Mouse (Mus musculus): Measurements from ENCODE around the gene Rer1. TPM values are rescaled to one million over a fixed set of nuclear protein-coding genes. Genes with fewer than 3 reads are reported as not detected.

The Rer1 gene
- polyA plus RNA-seq, 1 experiment, result 101 TPM

DNA sequence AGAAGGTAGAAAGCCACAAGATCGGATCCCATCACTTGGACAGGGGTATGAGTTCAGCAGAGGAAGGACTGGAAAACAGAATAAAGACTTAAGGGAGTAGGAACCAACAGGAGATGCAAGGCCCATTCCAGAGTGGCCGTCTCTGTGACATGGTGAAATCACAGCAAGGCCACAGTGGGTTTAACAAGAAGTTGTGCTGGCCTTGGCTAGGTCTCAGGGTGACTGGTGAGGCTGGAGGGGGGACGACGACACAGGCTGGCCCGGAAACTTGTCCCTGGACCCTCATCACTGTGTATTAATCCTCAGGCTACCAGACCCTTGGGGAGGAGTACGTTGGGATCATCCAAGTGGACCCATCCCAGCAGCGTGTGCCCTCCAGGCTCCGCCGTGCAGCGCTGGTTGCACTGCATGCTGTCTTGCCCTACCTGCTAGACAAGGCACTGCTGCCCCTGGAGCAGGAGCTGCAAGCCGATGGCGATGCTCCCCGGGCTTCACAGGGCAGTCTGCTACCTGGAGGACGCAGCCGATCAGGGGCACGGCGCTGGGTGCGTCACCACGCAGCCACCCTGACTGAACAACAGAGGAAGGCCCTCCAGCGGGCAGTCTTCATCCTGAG lies 17.7 kb downstream of the Rer1 start:
- no peak for TF ChIP-seq GATA1 (IDR thresholded peaks at IDR 0.05; ENCODE audit: low read length)

DNA sequence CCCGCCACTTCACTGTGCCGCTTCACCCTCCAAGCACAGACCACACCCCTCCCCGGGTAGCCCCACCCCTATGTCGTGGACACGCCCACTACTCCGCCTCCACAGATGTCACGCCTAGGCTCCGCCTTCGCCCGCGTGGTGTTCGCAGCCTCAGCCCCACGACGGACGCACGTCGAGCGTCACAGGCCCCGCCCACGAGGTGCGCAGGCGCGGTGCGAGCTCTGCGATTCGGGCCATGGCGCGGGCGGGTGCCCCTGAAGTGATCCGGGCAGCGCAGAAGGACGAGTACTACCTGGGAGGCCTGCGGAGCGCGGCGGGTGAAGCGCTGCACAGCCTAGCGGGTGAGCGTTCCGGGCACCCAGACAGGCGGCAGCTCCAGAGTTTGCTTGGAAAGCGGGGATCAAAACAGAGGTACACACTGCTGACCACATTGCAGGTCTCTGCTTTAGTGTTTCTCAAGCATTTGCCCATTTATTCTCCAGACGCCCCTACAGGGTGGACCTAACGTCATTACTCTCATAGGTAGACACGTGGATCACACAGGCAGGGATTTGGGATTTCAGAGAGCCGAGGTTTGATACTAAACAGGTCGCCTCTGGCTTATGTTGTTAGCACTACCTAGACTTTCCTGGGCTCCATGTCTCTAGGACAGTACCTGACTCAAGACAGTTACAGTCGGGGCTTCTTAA lies 19.2 kb downstream of the Rer1 start, which contains the start of gene Pex10:
Gene Pex10 (plus strand): TSS at position 183 of the 689 bp plus-strand sequence.
- no peak for TF ChIP-seq GATA1 (IDR thresholded peaks at IDR 0.05; ENCODE audit: low read length)

DNA sequence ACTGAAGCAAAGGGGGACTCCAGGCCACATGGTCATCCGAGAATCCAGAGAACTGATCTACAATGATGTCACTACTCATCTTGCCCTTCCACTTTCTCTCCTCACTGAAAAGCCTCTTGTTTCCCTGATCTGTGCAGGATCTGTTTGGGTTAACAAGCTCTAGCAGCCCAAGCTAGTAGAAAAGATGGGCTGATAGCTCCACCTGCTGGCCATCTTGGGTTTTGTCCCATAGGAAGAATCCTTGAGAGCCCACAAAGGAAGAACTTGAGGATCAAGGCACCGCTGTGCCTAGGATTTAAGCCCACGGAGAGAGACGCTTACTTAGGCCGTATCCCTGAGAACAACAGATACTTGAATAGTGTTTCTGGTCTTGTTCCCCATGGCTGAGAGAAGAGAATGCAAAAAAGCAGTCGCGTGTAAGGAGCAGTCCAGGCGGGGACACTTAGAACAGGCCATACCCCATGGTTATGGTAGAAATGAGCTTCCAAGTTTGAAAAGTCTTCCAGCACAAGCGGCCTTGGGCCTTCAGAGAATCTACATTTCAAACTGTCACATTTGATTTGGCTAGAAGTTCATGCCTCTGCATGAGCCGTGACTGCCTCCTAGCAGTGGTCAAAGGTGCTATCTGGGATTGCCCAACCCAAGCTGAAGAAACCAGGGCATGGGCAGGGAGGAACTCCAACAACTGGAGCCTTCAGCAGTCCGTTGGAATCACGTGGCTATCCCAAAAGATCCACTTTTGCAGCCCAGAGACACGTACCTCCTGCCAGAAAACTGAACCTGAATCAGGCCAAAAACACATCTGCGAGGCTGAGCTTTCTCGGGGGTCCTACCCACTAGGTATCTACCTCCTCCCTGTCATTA lies 20.0 kb downstream of the Rer1 start:
- no peak for TF ChIP-seq GATA1 (IDR thresholded peaks at IDR 0.05; ENCODE audit: low read length)

DNA sequence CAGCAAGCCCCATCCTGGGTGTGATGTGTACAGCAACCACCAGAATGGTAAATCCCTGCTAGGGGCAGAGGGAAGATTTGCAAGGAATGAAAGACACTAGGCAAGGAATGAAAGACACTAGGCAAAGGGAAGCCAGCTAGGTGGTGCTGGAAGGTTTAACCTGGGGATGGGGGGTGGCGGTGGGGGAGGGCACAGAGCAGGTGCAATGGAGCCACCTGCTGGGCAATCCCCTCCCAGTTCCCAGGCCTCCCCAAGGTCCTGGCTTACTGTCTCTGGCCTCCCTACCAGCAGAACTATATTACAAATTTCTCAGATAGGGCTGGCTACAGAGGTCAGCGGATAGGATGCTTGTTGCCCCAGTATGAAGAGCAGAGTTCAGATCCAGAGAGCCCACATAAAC lies 21.7 kb downstream of the Rer1 start:
- TF ChIP-seq GATA1 (IDR thresholded peaks at IDR 0.05; ENCODE audit: low read length), result no peak

DNA sequence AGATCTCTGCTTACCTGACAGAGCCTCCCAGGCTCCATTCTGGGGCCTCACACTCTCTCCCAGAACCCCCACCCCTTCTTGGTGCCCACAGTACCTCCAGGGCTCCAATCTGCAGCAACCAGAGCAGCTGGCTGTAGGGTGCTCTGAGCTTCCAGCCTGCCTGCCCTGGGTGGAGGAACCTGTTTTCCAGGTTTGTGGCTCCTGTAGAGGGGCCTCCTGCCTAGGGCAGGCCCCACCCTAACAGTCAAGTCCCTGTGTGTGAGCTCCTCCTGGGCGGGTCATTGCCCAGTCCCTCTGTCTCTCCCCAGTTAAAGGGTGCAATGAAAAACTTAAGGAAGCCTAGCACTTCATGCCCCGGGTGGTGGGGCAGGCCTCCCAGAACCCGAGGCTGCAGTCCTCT lies 22.3 kb downstream of the Rer1 start:
- TF ChIP-seq GATA1 (IDR thresholded peaks at IDR 0.05; ENCODE audit: low read length), result no peak

DNA sequence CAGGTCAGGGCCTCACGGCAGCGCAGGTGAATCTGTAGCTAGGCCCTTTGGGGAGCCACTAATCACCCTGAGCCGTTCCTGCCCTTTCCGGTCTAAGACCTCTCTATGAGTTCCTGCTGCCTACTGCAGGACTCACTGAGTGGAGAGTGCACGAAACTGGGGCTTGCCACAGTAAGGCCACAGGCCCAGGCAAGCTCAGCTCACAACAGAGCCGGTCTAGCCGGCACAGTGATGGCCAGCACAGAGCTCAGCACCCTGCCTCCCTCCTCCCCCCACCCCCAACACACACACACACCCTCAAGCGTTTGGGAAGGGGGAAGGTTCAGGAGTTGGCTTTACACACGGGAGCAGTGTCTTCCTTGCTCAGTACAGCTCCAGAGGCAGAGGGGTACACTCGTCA lies 27.9 kb downstream of the Rer1 start:
- no peak for TF ChIP-seq GATA1 (IDR thresholded peaks at IDR 0.05; ENCODE audit: low read length)

DNA sequence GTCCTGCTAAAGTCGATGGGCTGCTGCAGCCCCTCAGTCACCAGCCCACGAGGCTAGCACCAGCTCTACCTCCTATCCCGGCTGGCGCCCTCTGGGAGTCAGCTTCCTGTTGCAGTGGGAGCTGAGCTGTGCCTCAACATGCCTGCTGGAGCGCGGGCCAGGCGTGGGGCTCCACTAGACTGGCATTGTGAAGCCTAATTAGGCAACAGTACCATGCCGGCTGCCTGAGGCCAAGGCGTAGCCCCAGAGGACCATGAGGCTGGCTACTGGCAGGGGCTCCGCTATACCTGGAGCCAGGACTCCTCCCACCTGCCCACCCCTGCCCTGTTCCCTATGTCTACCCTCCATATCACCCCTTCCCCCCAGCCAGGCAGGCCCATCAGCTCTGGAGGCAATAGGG lies 29.5 kb downstream of the Rer1 start, which contains the start of gene Plch2:
Gene Plch2 (minus strand): TSS at position 61 of the 400 bp plus-strand sequence.
- no peak for TF ChIP-seq GATA1 (IDR thresholded peaks at IDR 0.05; ENCODE audit: low read length)

DNA sequence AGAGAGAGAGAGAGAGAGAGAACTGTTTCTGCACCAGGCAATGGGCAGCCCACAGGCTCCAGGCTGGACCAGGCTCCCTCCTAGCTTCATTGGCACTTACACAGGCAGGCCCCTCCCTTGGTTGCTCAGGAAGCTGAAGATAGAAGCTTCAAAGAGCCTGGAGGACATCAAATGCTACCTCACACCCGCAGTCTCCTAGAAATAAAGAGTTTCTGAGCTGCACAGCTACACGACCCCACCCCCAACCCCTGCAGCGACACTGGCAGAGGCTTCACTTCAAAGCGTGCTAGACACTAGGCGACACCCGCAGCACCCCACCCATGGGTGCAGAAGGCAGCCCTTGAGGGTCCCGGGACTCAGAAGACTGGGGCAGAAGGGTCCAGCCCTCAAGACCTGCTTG lies 36.1 kb downstream of the Rer1 start:
- no peak for TF ChIP-seq GATA1 (IDR thresholded peaks at IDR 0.05; ENCODE audit: low read length)

DNA sequence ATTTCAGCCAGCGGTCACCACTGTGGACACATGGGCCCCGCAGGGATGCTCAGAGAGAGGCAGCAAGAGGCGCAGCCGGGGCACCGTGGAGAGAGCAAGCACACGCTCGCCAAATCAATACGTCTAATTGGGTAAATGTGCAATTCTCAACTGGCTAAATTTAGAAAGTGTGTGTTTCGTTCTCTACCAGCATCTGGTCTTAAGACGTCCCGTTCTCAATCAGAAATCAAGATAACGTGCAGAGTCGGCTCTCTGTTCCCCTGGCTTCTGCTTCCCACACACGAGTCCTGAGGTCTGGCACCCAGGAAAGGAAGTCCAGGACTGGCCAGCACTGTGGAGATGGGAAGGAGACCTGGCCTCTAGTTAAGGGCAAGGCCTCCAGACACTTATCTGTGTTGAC lies 39.5 kb downstream of the Rer1 start:
- TF ChIP-seq GATA1 (IDR thresholded peaks at IDR 0.05; ENCODE audit: low read length), result no peak

DNA sequence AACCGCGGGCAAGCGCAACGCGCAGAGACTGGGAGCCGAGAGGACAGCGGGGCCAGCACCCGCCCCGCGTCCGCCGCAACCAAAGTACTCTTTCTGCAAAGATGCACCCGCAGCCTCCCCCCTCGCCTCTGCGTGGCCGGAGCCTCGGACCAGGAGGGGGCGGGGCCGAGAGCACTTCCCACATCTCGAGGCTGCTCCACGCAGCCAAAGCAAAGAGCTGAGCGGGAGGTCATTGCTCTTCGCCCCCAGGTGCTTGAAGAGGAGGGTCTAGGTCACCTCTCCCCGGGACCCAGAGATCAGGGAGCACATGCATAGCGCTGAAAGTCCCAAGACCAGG lies 42.9 kb downstream of the Rer1 start:
- no peak for TF ChIP-seq GATA1 (IDR thresholded peaks at IDR 0.05; ENCODE audit: low read length)

DNA sequence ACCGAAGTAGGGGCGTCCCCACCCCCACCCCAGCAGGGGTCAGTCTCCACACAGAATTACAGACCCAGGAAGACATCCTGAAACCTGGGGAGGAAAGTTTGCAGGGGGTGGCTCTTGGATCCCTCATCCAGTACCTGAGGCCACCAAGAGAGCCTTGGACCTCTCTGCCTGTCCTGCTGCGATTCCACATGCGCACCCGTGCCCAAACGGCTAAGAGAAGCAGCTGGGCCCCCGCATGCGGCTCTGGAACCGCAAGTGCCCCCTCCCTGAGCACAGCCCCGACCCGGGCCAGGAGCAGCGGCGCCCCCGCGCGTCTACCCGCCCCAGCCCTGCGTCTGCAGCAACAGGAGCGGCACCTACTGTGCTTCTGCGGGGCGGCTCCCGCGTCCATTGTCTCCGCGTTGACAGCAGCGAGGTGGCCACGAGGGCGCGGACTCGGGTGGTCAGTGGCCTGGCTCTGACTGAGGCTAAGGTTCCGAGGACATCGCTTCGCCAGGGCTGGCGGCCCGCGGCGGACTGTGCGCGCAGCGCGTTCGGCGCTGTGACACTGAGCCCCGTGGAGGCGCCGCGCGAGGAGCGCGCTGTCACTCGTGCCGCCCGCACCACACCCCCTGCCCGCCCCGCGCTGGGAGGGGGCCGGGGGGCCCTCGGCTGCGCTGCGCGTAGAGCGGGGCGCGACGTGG lies 43.4 kb downstream of the Rer1 start:
- TF ChIP-seq GATA1 (IDR thresholded peaks at IDR 0.05; ENCODE audit: low read length), result no peak

DNA sequence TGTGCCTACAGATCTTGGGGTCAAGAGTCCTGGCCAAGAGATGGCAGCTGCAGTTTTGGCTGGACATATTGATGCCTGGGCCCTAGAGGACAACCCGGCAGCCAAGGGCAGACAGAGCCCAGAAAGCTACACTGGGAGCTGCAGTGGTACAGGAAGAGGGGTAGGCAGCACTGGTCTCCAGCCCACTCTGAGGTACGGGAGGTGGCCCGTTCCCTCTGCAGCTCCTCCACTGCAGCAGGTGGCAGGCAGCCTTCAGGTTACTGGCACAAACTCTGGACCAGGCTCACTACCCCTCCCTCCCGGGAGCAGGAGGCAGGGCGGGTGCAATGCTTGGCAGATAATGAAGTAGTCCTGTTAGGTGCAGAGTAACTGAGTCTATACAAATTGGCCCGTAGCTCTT lies 45.5 kb downstream of the Rer1 start:
- TF ChIP-seq GATA1 (IDR thresholded peaks at IDR 0.05; ENCODE audit: low read length), result no peak

DNA sequence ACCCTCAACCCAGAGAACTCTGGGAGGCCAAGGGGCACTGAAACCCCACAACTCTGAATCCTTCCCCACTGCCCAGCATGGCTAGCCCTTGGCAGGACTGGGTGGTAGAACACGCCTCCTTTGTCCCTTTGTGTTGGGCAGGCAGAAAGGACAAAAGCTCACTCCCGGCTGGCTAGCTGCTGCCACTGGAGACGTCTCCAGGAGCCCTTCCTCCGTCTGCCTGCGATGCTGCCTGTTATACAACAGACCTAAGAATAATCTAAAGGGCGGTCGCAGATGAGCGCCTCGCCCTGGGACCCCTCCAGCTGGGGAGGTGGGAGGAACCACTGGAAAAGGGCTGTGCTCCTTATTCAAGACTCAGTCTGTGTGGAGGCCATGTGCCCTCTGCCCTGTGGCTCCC lies 46.0 kb downstream of the Rer1 start:
- TF ChIP-seq GATA1 (IDR thresholded peaks at IDR 0.05; ENCODE audit: low read length), result no peak

DNA sequence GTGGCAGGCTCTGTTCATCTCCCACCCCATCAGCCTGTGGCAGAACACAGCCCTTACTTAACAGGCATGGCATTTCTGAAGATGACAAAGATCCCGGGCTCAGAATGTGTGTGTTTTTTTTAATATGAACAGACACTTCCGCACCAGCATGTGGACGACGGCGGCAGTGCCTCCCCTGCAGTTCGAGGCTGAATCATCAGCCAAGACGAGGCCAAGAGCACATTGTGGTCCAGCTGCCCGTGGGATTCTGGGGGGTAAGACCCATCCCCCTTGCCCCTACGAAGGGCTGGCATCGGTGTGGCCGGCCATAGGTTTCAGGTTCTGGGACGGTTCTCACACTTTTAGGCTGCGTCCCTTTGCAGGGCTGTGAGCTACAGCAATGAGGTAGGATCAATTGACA lies 51.4 kb downstream of the Rer1 start:
- no peak for TF ChIP-seq GATA1 (IDR thresholded peaks at IDR 0.05; ENCODE audit: low read length)

DNA sequence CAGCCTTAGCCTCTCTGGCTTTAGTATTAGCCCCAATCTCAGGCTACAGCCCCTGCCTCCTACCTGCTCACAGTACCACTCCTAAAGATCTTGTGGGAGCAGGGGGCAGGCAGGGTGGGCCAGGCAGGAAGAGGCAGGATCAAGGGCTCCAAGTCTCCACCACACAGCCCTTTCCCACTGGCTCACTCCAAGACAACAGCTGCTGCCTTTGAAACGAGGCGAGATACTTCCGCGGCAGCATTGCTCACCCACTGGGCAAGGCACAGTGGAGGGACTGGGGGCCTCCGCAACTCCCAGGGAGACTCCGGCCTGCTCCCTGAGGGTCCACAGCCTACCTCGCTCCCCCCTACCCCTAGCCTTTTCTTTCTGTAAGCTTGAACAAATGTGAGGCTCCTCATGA lies 52.0 kb downstream of the Rer1 start:
- no peak for TF ChIP-seq GATA1 (IDR thresholded peaks at IDR 0.05; ENCODE audit: low read length)

DNA sequence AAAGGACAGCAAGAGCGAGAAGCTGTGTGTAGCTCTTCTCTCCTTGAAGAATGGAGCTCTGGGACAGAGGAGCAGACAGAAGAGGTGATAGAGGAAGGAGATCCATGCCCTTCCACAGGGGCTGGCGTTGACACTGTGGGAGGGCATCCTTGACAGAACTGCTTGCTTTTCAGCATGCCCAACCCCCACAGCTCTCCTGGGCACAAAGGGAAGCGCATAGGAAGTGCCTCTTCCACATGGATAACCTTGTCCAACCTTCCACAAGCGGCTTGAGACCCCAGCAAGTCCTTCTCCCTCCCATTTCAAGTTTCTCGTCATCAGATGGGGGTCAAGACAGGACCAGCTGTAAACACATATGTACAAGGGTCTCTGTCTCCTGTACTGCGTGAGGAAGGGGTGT lies 53.1 kb downstream of the Rer1 start:
- no peak for TF ChIP-seq GATA1 (IDR thresholded peaks at IDR 0.05; ENCODE audit: low read length)
